Mouse (Mus musculus): ENCODE data around the gene Pbx1.

- no peak for TF ChIP-seq GATA1 (IDR thresholded peaks at IDR 0.05; ENCODE audit: low read length)
- no peak for TF ChIP-seq TAL1 (IDR thresholded peaks at IDR 0.05; ENCODE audit: low read length)
Observed at GRCm38 (mm10) chr1:168275678-168276077, 156.4 kb downstream of the Pbx1 start.
